Mouse (Mus musculus): Measurements from ENCODE around the gene Slc12a7. TPM values are rescaled to one million over a fixed set of nuclear protein-coding genes. Genes with fewer than 3 reads are reported as not detected.

Gene Slc12a7
- polyA plus RNA-seq, 1 experiment, result 144 TPM

DNA sequence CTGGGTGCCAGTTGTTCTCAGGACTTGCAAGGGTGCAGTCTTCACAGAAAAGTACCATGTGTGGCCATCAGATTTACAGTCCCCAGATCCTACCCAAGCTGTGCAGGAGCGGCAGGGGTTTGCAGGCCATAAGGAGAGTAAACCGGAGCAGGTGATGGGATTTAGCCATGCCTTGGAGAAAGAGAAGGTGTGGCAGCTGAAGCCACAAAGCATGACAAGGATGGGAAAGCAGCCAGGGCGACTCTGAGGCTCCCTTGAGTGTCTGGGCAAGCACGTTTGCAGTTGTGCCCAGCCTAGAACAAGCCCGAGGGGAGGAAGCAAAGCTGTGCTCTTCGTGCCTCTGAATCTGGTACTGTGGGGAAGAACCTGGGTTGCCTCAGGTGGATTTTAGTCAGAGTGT is 17.5 kb downstream of the Slc12a7 start:
- TF ChIP-seq POLR2A (IDR thresholded peaks at IDR 0.05; ENCODE audit: control insufficient read depth, extremely low read depth, insufficient read depth, low read length, poor library complexity) (no peak), CTCF (IDR thresholded peaks at IDR 0.05; ENCODE audit: borderline replicate concordance, control insufficient read depth, extremely low read depth, insufficient read depth, low read length, poor library complexity) (no peak)
- H3K4me3 ChIP-seq (ENCODE audit: control insufficient read depth, insufficient read depth, low read length), result no peak overlapping the region
- H3K27me3 ChIP-seq (ENCODE audit: control insufficient read depth, insufficient read depth, low read length), result no peaks in the 10 kb centered on the region
- no peak overlapping the region for H3K27ac ChIP-seq (ENCODE audit: control insufficient read depth, insufficient read depth, low read length)
- H3K4me1 ChIP-seq (replicated peaks; ENCODE audit: control insufficient read depth, insufficient read depth, low read length), result peaks cover 19% of the 10 kb centered on the region
- no peaks in the 10 kb centered on the region for H3K36me3 ChIP-seq (ENCODE audit: control insufficient read depth, insufficient read depth, low read length)
- DNase-seq, result no peak
- 78% methylated on average over 6 of the region's 6 CpGs for WGBS

DNA sequence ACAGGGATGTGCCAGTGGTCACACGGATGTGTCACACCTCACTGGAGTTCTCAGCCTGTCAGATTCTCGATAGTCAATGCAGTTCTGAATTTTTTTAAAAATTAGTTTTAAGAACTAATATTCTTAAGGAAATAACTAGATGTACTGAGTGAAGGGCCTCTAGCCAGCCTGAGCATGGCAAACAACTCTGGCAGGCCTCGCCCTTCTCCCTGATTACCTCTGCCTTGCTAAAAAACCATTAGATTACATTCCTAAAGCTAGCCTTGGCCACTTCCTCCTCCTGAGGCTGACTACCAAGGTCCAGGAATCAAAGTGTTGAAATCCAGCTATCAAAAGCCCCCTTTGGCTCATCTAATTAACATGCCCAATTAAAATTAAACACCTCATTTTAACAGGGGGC is 18.4 kb downstream of the Slc12a7 start:
- WGBS, result 97% methylated on average over 3 of the region's 3 CpGs
- no peaks in the 10 kb centered on the region for H3K36me3 ChIP-seq (ENCODE audit: control insufficient read depth, insufficient read depth, low read length)
- no peak overlapping the region for H3K4me3 ChIP-seq (ENCODE audit: control insufficient read depth, insufficient read depth, low read length)
- H3K27ac ChIP-seq (ENCODE audit: control insufficient read depth, insufficient read depth, low read length), result no peak overlapping the region
- H3K4me1 ChIP-seq (replicated peaks; ENCODE audit: control insufficient read depth, insufficient read depth, low read length), result peaks cover 19% of the 10 kb centered on the region
- TF ChIP-seq CTCF (IDR thresholded peaks at IDR 0.05; ENCODE audit: borderline replicate concordance, control insufficient read depth, extremely low read depth, insufficient read depth, low read length, poor library complexity) (no peak), POLR2A (IDR thresholded peaks at IDR 0.05; ENCODE audit: control insufficient read depth, extremely low read depth, insufficient read depth, low read length, poor library complexity) (no peak)
- H3K27me3 ChIP-seq (ENCODE audit: control insufficient read depth, insufficient read depth, low read length), result no peaks in the 10 kb centered on the region
- no peak for DNase-seq

DNA sequence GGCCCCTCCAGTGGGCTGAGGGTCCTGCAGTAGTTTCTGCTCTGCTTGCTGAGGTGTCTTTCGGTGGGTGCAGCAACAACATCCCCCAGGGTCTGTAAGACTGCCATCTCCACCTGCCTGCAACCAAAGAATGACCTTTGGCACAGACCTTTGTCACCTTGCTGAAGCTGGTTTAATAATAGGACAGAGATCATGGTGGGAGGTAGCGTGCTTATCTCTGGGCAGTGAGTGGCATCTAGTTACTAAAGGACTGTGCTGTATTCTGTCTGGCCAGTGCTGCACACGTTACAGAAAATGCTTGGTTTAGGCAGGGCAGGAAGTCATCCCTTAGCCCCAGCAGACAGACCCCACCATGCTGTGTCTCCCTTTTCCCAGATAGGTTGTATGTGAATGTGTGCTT is 22.9 kb downstream of the Slc12a7 start:
- DNase-seq, result no peak
- Histone ChIP-seq H3K4me3 (ENCODE audit: control insufficient read depth, insufficient read depth, low read length) (no peak overlapping the region), H3K4me1 (replicated peaks; ENCODE audit: control insufficient read depth, insufficient read depth, low read length) (peaks cover 10% of the 10 kb centered on the region), H3K36me3 (ENCODE audit: control insufficient read depth, insufficient read depth, low read length) (no peaks in the 10 kb centered on the region), H3K27ac (ENCODE audit: control insufficient read depth, insufficient read depth, low read length) (no peak overlapping the region), H3K27me3 (ENCODE audit: control insufficient read depth, insufficient read depth, low read length) (no peaks in the 10 kb centered on the region)
- TF ChIP-seq CTCF (IDR thresholded peaks at IDR 0.05; ENCODE audit: borderline replicate concordance, control insufficient read depth, extremely low read depth, insufficient read depth, low read length, poor library complexity) (no peak), POLR2A (IDR thresholded peaks at IDR 0.05; ENCODE audit: control insufficient read depth, extremely low read depth, insufficient read depth, low read length, poor library complexity) (no peak)
- 90% methylated on average over 3 of the region's 3 CpGs for WGBS

DNA sequence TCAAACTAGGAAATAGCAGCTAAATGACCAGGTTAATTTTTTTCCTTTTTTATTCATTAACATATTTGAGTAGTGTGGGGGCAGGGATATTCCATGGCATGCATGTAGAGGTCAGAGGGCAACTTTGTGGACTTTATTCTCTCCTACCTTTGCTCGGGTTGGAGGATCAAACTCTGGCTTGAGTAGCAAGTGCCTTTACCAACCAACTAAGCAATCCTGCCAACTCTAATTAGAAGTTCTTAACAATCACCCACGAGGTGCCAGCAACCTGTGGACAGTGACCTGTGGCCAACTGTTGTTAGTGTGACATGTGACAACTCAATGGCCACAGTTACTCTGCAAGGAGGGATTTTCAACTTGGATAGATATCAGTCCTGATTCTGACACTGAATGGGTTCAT is 24.0 kb downstream of the Slc12a7 start:
- TF ChIP-seq POLR2A (IDR thresholded peaks at IDR 0.05; ENCODE audit: control insufficient read depth, extremely low read depth, insufficient read depth, low read length, poor library complexity), result no peak
- no peak for TF ChIP-seq CTCF (IDR thresholded peaks at IDR 0.05; ENCODE audit: borderline replicate concordance, control insufficient read depth, extremely low read depth, insufficient read depth, low read length, poor library complexity)
- WGBS, result 78% methylated on average over 2 of the region's 2 CpGs
- H3K27ac ChIP-seq (ENCODE audit: control insufficient read depth, insufficient read depth, low read length), result no peak overlapping the region
- no peaks in the 10 kb centered on the region for H3K36me3 ChIP-seq (ENCODE audit: control insufficient read depth, insufficient read depth, low read length)
- H3K4me1 ChIP-seq (replicated peaks; ENCODE audit: control insufficient read depth, insufficient read depth, low read length), result peaks cover 10% of the 10 kb centered on the region
- H3K4me3 ChIP-seq (ENCODE audit: control insufficient read depth, insufficient read depth, low read length), result no peak overlapping the region
- H3K27me3 ChIP-seq (ENCODE audit: control insufficient read depth, insufficient read depth, low read length), result no peaks in the 10 kb centered on the region
- no peak for DNase-seq

DNA sequence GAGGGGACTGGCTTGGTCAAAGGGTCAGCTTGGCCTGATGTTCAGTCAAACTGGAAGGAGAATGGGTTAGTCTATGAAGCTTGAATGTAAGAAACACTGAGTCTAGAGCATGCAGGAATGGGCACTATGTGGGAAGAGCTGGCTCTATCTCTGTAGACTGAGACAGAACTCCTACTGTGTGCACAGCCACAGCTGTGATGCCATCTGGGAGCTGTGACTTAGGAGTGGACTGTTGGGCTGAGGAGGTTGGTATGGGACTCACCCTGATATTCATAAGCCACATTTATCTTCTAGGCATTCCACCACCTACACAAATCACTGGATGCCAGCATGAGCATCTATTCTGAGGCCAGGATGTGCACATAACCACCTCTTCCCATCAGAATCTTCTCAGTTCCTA is 24.5 kb downstream of the Slc12a7 start:
- Histone ChIP-seq H3K27ac (ENCODE audit: control insufficient read depth, insufficient read depth, low read length) (no peak overlapping the region), H3K36me3 (ENCODE audit: control insufficient read depth, insufficient read depth, low read length) (no peaks in the 10 kb centered on the region), H3K4me3 (ENCODE audit: control insufficient read depth, insufficient read depth, low read length) (no peak overlapping the region), H3K4me1 (replicated peaks; ENCODE audit: control insufficient read depth, insufficient read depth, low read length) (peaks cover 10% of the 10 kb centered on the region), H3K27me3 (ENCODE audit: control insufficient read depth, insufficient read depth, low read length) (no peaks in the 10 kb centered on the region)
- TF ChIP-seq CTCF (IDR thresholded peaks at IDR 0.05; ENCODE audit: borderline replicate concordance, control insufficient read depth, extremely low read depth, insufficient read depth, low read length, poor library complexity) (no peak), POLR2A (IDR thresholded peaks at IDR 0.05; ENCODE audit: control insufficient read depth, extremely low read depth, insufficient read depth, low read length, poor library complexity) (no peak)
- DNase-seq, result no peak

DNA sequence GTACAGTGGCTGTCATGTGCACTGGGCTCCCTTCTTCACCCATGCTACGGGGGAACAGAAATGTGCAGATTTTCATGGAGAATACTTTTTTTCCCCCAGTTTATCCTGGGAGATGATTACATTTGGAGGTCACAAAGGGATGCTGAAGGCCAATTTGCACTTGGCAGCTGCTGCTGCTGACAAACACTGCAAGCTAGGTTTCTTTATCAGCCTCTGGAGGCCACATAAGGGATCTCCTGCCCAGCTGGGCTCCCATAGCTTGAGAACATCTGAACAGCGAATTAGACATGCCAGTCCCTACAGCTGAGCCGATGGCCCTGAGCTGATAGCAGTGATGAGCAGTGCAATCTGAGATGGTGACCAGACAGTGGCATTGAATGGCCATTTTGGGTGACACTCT is 26.7 kb downstream of the Slc12a7 start:
- Histone ChIP-seq H3K36me3 (ENCODE audit: control insufficient read depth, insufficient read depth, low read length) (no peaks in the 10 kb centered on the region), H3K27ac (ENCODE audit: control insufficient read depth, insufficient read depth, low read length) (no peak overlapping the region), H3K4me1 (replicated peaks; ENCODE audit: control insufficient read depth, insufficient read depth, low read length) (peaks cover 23% of the 10 kb centered on the region), H3K4me3 (ENCODE audit: control insufficient read depth, insufficient read depth, low read length) (no peak overlapping the region), H3K27me3 (ENCODE audit: control insufficient read depth, insufficient read depth, low read length) (no peaks in the 10 kb centered on the region)
- WGBS, result 96% methylated on average over 3 of the region's 3 CpGs
- no peak for DNase-seq
- TF ChIP-seq CTCF (IDR thresholded peaks at IDR 0.05; ENCODE audit: borderline replicate concordance, control insufficient read depth, extremely low read depth, insufficient read depth, low read length, poor library complexity) (no peak), POLR2A (IDR thresholded peaks at IDR 0.05; ENCODE audit: control insufficient read depth, extremely low read depth, insufficient read depth, low read length, poor library complexity) (no peak)

DNA sequence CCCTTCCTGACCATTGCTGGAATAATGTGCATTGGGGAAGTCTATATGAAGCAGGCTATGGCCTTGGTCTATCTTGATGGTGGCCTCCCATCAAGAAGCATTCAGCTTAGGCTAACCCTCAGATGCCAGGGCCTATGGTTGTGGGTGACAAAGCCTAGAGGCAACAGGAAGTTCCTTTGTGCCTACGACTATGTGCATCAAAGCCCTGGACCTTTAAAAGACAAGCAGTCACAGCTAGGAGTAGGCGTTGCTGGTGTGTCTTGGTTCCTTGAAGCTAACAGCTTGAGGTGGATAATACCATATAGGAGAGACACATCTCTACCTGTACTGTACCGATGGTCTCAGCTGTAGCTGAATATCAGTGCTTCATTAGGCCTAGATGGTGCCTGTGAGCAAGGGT is 27.2 kb downstream of the Slc12a7 start:
- Histone ChIP-seq H3K36me3 (ENCODE audit: control insufficient read depth, insufficient read depth, low read length) (no peaks in the 10 kb centered on the region), H3K4me1 (replicated peaks; ENCODE audit: control insufficient read depth, insufficient read depth, low read length) (peaks cover 28% of the 10 kb centered on the region), H3K27me3 (ENCODE audit: control insufficient read depth, insufficient read depth, low read length) (no peaks in the 10 kb centered on the region), H3K27ac (ENCODE audit: control insufficient read depth, insufficient read depth, low read length) (no peak overlapping the region), H3K4me3 (ENCODE audit: control insufficient read depth, insufficient read depth, low read length) (no peak overlapping the region)
- TF ChIP-seq CTCF (IDR thresholded peaks at IDR 0.05; ENCODE audit: borderline replicate concordance, control insufficient read depth, extremely low read depth, insufficient read depth, low read length, poor library complexity) (no peak), POLR2A (IDR thresholded peaks at IDR 0.05; ENCODE audit: control insufficient read depth, extremely low read depth, insufficient read depth, low read length, poor library complexity) (no peak)
- 41% methylated on average over 3 of the region's 3 CpGs for WGBS
- no peak for DNase-seq

Data from thymus, adult 2 months (tissue).